ENCODE assay signal across 21 mouse cellular contexts in the genomic region with DNA sequence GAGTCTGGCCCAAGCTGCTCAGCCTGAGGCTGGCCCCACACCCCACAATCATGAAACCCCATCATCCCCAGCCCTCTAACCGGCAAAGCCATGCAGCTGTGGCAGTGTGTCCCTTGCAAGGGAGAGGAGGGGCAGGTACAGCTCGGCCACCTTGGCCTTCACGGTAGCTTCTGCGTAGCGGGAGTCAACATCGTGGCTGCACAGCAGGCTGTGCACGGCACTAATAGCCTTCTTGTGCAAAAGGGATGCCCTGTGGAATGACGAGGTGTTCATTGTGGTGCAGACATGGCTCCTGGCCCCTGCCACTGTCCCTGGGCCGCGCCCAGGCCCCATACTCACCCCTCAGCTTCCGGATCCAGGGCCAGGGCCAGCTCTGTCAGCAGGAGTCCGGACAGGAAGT. TPM values are rescaled to one million over a fixed set of nuclear protein-coding genes. Genes with fewer than 3 reads are reported as not detected.
"Had no signal": no experiment of that assay in that cellular context is flagged by ENCODE, and none has a peak within 500 bp of the region (broad histone marks: within the 10 kb centered on the region; RNA-seq: fewer than 3 reads in every experiment).

No protein-coding gene starts in this region.

- H3K4me1 ChIP-seq: limb, embryonic 15.5 days had no signal

- H3K4me2 ChIP-seq: limb, embryonic 15.5 days; liver, embryonic 11.5 days; lung, embryonic 14.5 days had no signal

- H3K9ac ChIP-seq: limb, embryonic 15.5 days; liver, embryonic 14.5 days; liver, postnatal 0 days; lung, embryonic 14.5 days had no signal

- H3K27me3 ChIP-seq: limb, embryonic 15.5 days had no signal

- H3K4me3 ChIP-seq: limb, embryonic 15.5 days had no signal

- H3K9me3 ChIP-seq: limb, embryonic 15.5 days had no signal

- ATAC-seq: liver, postnatal 0 days; lung, postnatal 0 days had no signal

- H3K27ac ChIP-seq: kidney, postnatal 0 days; limb, embryonic 15.5 days; liver, embryonic 14.5 days; macrophage had no signal

- DNase-seq: kidney, adult 8-10 months; kidney, postnatal 36 days; layer of hippocampus, adult 9-11 months; liver, postnatal 0 days; lung, embryonic 14.5 days; midbrain, embryonic 14.5 days; thymus, adult 18-20 months; thymus, postnatal 36 days had no signal

RNA-seq across cellular contexts. Expression of a gene that starts 15.1 kb away (rescaled TPM):
- total RNA-seq: layer of hippocampus, adult 18-20 months; layer of hippocampus, postnatal 25 days; left cerebral cortex, adult 18-20 months; left cerebral cortex, postnatal 25 days; midbrain, postnatal 0 days had no signal
- polyA plus RNA-seq: macrophage; neural tube, embryonic 11.5 days; testis, adult 2 months had no signal
